Mouse (Mus musculus) right cerebral cortex, postnatal 25 days (tissue): ENCODE results near the gene Kcmf1.
"Not testable (repeated sequence)": the region's sequence is repeated elsewhere in the genome, so short reads cannot be mapped to it uniquely, and the experiment has no call there.

ENCODE experiments used
- DNase-seq: peaks from one replicate; pipeline ENCODE4 v3.0.0; 2022

The Kcmf1 gene

GRCm38 (mm10) chr6:72840867-72841780 is 58.7 kb downstream of the Kcmf1 start:
- no peak for DNase-seq

GRCm38 (mm10) chr6:72837756-72838155 is 62.0 kb downstream of the Kcmf1 start:
- no peak for DNase-seq

DNA sequence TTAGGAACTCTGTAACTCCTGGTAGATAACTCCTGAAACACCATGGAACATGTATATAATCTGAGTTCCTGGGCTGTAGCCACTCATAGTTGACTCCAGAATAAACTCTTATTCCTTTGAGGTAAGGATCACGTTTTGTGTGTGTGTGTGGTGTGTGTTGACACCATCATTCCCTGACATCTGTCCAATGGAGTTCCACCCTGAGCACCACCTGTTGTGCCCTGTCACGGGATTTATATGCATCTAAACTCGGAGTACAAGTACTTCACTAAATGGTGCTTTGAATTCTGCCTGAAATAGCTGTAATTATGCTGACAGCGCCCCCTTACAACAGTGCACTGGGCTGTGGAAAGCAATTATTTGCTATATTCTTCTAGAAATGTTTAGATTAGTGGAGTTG is 65.3 kb downstream of the Kcmf1 start:
- DNase-seq, result no peak

DNA sequence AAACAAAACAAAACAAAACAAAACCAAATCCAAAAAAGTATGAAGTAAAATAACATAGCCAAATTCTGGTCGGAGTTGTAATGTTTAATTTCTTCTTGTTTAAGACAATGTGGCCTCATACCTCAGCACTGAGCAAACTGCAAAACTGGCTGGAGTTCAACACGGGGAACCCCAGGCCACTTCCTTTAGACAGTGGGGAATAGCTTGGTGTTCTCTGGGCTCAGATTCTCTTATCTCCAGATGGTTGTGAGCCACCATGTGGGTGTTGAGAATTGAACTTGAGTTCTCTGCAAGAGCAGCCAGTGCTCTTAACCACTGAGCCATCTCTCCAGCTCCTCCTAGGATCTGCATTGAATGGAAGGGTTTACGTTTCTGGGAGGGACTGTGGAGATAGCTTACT is 67.9 kb downstream of the Kcmf1 start:
- DNase-seq, result no peak

DNA sequence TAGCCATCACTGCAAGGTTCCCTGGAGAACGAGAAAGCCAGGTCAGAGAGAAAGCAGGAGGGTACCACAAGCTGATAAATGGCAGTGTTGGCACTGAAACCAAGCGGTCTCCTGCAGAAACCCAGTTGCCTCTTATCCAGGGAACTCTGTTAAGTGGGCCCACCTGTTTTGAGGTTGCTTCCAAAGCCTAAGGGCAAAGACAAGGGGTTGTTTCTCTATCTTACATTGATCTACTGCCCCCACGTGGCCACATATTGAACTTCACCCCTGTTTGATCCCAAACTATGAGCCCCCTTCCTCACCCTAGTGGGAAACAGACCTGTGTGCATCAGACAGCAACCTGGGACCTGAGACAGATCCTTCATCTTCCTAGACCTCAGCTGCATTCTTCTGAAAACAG is 68.5 kb downstream of the Kcmf1 start:
- DNase-seq, result peak; percentile 38

DNA sequence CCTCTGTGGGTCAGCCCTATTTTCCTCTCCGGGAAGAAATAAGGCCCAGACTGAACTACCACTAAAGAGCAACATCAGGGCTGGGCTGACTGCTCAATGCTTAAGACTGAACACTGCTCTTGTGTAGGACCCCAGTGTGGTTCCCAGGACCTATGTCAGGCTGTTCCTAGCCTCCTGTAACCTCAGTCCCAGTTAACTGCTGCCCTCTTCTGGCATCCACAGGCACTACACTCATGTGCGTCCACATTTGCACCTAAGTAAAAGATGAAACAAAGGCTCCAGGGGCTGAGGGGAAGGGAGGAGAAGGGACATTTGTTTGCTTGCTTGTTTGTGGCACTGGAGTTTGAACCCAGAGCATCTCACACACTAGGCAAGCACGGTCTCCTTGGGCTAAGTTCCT is 70.9 kb downstream of the Kcmf1 start:
- no peak for DNase-seq

GRCm38 (mm10) chr6:72828037-72828436 is 71.7 kb downstream of the Kcmf1 start:
- not testable (repeated sequence) for DNase-seq

DNA sequence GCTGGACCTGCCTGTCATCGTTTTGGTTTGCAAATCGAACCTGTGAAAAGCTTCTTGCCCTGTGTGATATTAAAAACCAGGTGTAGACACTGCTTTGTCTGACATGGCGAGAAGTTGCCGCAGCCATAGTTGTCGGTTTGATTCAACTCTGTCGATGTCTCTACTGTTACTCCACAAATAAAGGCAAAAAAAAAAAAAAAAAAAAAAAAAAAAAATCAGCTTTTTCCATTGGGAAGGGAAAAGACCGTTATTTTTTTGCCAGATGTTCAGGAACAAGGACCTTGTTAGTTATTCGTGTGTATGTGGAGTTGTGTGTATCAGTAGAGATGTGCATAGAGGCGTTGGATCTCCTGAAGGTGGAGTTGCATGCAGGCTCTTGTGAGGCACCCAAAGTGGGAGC is 74.0 kb downstream of the Kcmf1 start:
- DNase-seq, result no peak

DNA sequence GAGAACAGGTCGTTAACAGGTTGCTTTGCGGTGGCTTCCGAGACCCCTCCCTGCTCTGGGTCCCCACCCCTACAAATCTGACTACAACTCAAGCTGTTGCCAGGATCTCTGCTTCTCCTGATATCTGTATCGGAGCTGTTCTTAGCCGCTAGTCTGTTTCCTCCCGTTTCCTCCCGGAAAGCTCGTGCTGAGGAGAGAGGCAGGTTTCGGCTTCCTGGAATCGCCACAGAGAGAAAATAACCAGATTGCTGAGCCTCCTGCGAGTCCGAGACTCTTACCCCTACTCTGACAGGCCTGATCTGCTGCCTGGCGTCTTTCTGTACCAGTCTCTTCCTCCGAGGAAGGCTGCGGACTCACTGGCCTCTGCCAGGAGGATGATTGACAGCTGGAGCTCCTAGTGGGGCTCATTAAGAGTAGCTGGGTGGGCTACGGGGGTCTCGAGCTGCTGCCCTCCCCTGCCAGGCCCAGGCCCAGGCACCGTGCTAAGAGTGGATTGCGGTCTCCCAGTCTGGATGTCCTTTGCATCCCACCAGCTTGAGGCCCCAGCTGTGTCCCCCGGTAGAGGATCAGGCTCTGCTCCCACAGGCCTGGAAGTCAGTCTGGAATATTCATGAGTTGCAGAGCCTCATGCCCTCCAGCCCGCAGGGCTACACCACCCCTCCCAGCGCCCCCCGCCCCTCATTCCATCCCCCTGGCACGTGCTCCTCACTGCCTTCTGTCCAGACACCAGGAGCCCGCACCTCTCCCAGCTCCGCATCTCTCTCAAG is 74.6 kb downstream of the Kcmf1 start:
- DNase-seq, result no peak

DNA sequence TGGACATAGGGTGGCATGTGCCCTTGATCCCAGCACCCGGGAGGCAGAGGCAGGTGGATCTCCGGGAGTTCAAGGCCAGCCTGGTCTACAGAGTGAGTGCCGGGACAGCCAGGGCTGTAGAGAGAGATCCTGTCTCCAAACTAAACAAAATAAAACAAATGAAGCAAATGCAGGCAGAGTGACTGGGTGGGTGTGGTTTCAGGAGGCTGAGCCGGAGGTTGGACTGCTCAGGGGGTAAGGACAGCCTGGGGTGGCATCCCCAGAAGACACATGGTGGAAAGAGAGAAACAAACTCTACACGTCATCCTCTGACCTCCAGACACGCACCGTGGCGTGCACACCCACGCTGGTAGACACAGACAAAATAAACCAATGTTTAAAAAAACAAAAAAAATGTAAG is 86.3 kb downstream of the Kcmf1 start:
- no peak for DNase-seq

- no peak for DNase-seq
These were observed 89.5 kb downstream of the Kcmf1 start for GRCm38 (mm10) chr6:72810248-72810647.

DNA sequence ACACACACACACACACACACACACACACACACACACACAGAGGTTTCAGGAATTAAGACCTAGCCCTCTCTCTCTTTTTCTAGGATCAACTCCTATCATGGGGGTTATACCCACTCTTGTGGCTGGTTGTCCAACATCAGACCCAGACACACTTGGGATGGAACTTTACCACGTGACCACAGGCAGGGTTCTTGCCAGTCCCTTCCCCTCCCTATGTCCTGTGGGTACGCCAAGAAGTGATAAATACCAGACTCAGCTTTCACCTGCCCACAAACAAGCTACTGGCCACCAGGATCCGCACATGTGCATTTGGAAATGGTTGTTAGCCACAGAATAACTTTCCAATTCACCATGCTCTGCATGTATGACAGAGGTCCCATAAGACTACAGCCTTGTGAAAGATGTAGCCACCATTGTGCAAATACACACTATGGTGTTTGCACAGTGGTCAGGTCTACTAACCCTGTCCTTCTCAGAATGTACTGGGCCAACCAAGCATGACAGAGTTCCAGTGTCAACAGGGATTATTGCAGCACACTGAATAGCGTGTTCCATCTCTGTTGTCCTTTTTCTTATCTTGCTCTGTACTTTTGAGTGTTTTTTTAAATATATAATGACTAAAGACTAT is 90.1 kb downstream of the Kcmf1 start:
- no peak for DNase-seq

DNA sequence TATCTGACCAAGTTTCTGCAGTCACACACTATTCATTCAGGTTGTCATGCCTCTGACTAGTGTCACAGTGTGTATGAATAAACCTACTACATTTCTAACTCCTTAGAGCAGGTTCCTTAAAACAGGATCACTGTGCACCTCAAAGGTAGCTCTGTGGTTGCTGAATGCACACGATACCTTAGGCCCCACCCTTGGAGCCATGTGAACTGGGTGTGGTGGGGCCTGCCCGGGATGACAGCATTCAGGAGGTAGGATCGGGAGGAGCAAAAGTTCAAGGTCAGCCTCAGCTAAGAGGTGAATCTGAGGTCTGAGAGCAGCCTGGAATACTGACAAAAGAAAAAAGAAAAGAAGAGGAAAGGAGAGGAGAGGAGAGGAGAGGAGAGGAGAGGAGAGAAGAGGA is 91.4 kb downstream of the Kcmf1 start:
- no peak for DNase-seq

DNA sequence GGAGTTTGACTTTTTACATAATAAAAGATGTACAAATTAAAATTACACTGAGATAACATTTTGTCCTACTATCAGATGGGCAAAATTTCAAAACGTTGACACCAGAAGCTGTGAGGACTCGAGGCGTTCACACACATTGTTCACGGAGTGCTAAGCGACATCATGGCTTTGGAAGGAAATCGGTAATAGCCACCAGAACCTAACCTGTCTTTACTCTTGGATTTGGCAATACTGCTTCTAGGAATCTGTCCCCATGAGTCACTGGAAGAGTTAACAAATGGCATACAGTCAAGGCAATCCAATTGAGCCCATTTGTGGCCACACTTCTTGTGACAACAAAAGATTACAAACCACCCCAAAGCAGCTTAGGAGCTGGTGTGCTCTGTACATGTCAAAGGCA is 96.1 kb downstream of the Kcmf1 start:
- no peak for DNase-seq

DNA sequence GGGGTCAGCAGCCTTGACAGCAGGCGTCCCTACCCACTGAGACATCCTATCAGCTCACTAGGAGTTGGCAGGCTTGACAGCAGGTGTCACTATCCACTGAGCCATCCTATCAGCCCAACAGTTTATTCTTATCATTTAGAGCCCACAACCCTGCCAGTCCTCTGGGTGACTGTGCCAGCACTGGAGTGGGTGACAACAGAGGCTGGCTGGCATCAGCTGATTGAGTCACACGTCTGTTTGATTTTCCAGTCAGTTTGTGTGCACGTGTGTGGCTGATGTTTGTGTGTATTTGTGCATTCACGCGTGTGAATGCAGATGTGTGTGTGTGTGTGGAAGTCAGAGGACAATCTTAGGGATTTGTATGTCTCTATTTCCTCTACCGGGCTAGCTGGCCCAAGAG is 97.7 kb downstream of the Kcmf1 start:
- no peak for DNase-seq

- no peak for DNase-seq
These were observed 99.1 kb downstream of the Kcmf1 start for GRCm38 (mm10) chr6:72800641-72801040.

DNA sequence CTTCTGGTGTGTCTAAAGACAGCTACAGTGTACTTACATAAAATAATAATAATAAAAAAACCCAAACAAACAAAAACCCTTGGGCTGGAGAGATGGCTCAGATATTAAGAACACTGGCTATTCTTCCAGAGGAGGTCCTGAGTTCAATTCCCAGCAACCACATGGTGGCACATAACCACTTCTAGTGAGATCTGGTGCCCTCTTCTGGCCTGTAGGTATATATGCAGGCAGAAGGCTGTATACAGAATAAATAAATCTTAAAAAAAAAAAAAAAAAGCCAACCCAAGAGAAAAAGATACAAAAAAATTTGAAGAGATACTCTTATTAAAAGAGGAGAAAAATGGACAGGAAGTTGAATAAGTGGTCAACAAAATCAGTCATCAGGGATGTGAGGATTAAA is 102.0 kb downstream of the Kcmf1 start:
- DNase-seq, result no peak

DNA sequence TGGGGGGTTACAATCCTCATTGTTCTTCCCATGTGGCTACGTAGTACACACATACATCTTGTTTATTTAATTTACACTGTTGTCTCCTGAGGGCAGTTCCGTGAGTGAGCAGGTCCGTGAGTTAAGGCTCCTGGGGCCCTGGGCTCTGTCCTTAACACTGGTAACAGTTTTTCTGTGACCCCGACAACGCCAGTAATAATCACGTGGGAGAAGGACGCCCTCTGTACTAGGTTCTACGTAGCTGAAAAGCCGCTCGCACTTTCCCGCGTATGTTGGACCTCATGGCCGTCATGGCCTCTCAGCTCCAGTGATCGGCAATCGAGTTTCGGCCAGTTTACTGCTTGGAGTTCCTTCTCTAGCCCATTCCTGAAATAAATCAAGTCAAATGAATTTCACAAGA is 104.3 kb downstream of the Kcmf1 start:
- no peak for DNase-seq

DNA sequence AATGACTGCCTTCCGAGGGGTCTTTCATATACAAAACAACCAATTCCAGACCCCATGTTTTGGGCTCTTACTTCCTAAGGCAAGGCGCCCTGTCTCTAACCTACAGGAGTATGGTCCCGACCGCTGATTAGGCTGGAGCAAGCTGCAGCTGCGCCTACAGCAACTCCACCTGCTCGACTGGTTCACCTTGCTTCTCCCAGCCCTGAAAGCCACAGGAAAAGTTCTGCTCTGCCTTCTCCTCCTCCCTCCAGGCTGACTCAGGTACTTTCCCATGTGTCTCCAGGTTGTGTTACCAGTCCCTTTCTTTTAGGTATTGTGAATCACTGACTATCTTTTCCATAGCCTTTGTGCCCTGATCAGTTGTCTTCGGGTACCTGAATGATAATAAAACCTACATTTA is 104.9 kb downstream of the Kcmf1 start:
- DNase-seq, result no peak

GRCm38 (mm10) chr6:72792641-72793040 is 107.1 kb downstream of the Kcmf1 start:
- no peak for DNase-seq
